Mouse (Mus musculus) kidney, adult 2 months (tissue): ENCODE results near the gene Gm8909.
"Not testable (repeated sequence)": the region's sequence is repeated elsewhere in the genome, so short reads cannot be mapped to it uniquely, and the experiment has no call there.

ENCODE experiments used
- CTCF ChIP-seq: fragments of 200-500 bp; conservative IDR thresholded peaks from 2 replicates; pipeline ENCODE4 v1.5.1; 2011; ENCODE audit warnings: low read depth, mild to moderate bottlenecking, control low read depth, low read length, moderate library complexity, mixed read lengths; ENCODE audit not compliant: insufficient read depth, insufficient read length
- POLR2A ChIP-seq: fragments of 200-500 bp; IDR thresholded peaks from one replicate; pipeline ENCODE4 v1.6.1; 2011; ENCODE audit warnings: low read depth, low read length, control low read depth

- TF ChIP-seq CTCF, POLR2A: not testable (repeated sequence)
Observed at GRCm38 (mm10) chr17:36176132-36176531, 7.8 kb upstream of the Gm8909 start.
